Mouse (Mus musculus) hindbrain, embryonic 15.5 days (tissue): Measurements from ENCODE around the gene Rinl. TPM values are rescaled to one million over a fixed set of nuclear protein-coding genes. Genes with fewer than 3 reads are reported as not detected.
A peak's percentile ranks its signal among the peaks of the same experiment; 100 is the strongest.

ENCODE experiments used
- ATAC-seq: fragments of 200-750 bp; cut with Nextera tagmentation; 2 replicates; pipeline ENCODE4 v1.8.0; 2017; ENCODE audit warnings: low read depth, moderate number of reproducible peaks, moderate TSS enrichment; ENCODE audit not compliant: low FRiP score
- H3K27ac ChIP-seq: fragments of 300-500 bp; sonication (generic); replicated peaks from 2 replicates; pipeline ENCODE4 v1.5.1; 2015; ENCODE audit warnings: mild to moderate bottlenecking, inconsistent platforms
- H3K27me3 ChIP-seq: fragments of 300-500 bp; sonication (generic); 2 replicates; pipeline ENCODE4 v1.6.1; 2015; ENCODE audit warnings: control low read depth, inconsistent platforms
- H3K36me3 ChIP-seq: fragments of 300-500 bp; sonication (generic); 2 replicates; pipeline ENCODE4 v1.6.1; 2015; ENCODE audit warnings: control low read depth, inconsistent platforms
- H3K4me1 ChIP-seq: fragments of 300-500 bp; sonication (generic); replicated peaks from 2 replicates; pipeline ENCODE4 v1.6.1; 2015; ENCODE audit warnings: control low read depth, inconsistent platforms
- H3K4me2 ChIP-seq: fragments of 300-500 bp; sonication (generic); 2 replicates; pipeline ENCODE4 v1.6.1; 2015; ENCODE audit warnings: moderate library complexity, mild to moderate bottlenecking, inconsistent platforms
- H3K4me3 ChIP-seq: fragments of 300-500 bp; sonication (generic); 2 replicates; pipeline ENCODE4 v1.5.1; 2015; ENCODE audit warnings: mild to moderate bottlenecking, inconsistent platforms
- H3K9ac ChIP-seq: fragments of 300-500 bp; sonication (generic); 2 replicates; pipeline ENCODE4 v1.6.1; 2015; ENCODE audit warnings: inconsistent platforms
- H3K9me3 ChIP-seq: fragments of 300-500 bp; sonication (generic); 2 replicates; pipeline ENCODE4 v1.6.1; 2016; ENCODE audit warnings: control low read depth, inconsistent platforms
- WGBS: fragments of 180-500 bp; shearing (Covaris S2); methylation state at CpG from one replicate; pipeline ENCODE4 v1.1.7; 2015; 5-methylcytosine and 5-hydroxymethylcytosine counted together
- polyA plus RNA-seq: library from polyadenylated mRNA; unstranded; fragments of >200 nt; fragmentation: Nextera tagmentation; extraction: Ambion mirVana; gene quantifications from 2 replicates; pipeline ENCODE4 v1.2.1, GENCODE M21; 2015

Gene Rinl
- polyA plus RNA-seq, 1 experiment from 2014 or later = 2.6 TPM

DNA sequence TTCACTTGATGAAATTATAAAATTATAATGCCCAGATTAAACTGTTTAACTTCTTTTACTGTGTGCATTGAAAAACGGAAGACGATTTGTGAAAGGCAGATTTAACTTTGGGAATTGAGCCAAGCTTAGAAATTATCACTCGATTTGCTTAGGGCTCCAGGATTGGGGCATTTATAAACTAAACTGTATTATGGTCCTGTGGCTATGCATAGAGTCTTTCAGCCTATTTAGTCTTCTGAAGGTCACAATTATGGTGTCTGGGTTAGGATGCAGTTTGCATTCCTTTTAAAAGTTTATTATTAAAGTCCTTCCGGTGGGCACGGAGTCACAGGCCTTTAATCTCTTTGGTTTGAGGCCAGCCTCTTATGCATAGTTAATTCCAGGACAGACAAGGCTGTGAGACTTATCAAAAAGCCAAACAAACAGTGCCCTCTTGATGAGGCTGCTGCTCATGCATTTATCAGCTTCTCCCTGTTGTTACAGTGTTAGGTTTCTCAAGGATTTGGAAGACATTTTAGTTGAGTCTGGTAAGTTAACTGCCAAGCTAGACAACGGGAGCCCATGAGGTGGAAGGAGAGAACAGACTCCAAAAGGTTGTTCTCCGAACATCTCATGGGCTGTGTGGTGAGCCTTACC lies 23.0 kb downstream of the Rinl start:
- Histone ChIP-seq H3K9ac (peak overlapping the region; percentile 92), H3K36me3 (peaks cover 37% of the 10 kb centered on the region), H3K9me3 (no peaks in the 10 kb centered on the region), H3K27me3 (no peaks in the 10 kb centered on the region), H3K27ac (peak overlapping the region; percentile 98), H3K4me1 (peaks cover 55% of the 10 kb centered on the region), H3K4me3 (peak overlapping the region; percentile 73), H3K4me2 (peak overlapping the region; percentile 80)
- ATAC-seq = no peak
- WGBS = 17% methylated on average over 7 of the region's 7 CpGs

DNA sequence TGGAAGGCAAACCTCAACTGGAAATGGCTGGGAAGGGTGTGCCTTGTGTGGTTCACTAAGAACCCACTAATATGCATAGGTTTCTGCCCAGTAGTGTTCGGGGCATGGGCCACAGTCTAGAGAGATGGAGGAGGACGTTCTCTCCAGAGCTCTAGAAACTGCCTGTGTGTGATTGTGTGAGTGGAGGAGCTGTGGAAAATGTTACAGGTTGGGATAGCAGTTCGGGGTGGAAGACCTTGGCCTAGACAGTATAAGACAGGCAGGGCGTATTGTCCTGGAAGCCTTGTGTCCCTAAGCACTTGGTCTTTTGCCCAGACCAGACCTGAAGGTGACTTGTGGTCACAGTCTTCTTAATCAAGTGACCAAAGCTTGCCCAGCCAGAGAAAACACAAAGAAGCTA lies 23.7 kb downstream of the Rinl start:
- peak overlapping the region; percentile 92; the same call in 1 of the 2 replicates for H3K9ac ChIP-seq
- no peaks in the 10 kb centered on the region for H3K27me3 ChIP-seq
- H3K36me3 ChIP-seq = peaks cover 44% of the 10 kb centered on the region
- H3K4me1 ChIP-seq = peaks cover 61% of the 10 kb centered on the region
- WGBS = 77% methylated on average over 4 of the region's 4 CpGs
- H3K9me3 ChIP-seq = no peaks in the 10 kb centered on the region
- peak overlapping the region; percentile 73 for H3K4me3 ChIP-seq
- peak overlapping the region; percentile 80 for H3K4me2 ChIP-seq
- ATAC-seq = no peak
- no peak overlapping the region for H3K27ac ChIP-seq

DNA sequence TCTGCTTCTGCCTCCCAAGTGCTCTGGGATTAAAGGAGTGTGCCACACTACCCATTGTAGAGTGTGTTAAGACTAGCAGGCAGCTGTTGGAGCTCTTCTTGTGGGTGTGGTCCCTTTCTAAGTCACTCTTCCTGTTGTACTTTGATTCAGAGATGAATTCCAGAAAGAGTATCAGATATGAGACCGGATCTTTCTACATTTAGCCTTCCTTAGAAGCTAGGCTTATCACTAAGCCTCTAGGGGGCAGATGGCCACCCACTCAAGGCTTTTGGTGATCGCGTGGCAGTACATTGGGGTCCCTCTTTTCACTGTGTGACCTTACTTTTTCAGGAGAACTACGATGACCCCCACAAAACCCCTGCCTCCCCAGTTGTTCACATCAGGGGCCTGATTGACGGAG lies 24.2 kb downstream of the Rinl start:
- ATAC-seq = no peak
- peak overlapping the region; percentile 73; the same call in 1 of the 2 replicates for H3K4me3 ChIP-seq
- H3K36me3 ChIP-seq = peaks cover 48% of the 10 kb centered on the region
- H3K4me2 ChIP-seq = peak overlapping the region; percentile 80
- no peaks in the 10 kb centered on the region for H3K27me3 ChIP-seq
- no peaks in the 10 kb centered on the region for H3K9me3 ChIP-seq
- H3K4me1 ChIP-seq = peaks cover 60% of the 10 kb centered on the region
- no peak overlapping the region; the same call in 1 of the 2 replicates for H3K27ac ChIP-seq
- H3K9ac ChIP-seq = no peak overlapping the region
- 82% methylated on average over 5 of the region's 5 CpGs for WGBS

DNA sequence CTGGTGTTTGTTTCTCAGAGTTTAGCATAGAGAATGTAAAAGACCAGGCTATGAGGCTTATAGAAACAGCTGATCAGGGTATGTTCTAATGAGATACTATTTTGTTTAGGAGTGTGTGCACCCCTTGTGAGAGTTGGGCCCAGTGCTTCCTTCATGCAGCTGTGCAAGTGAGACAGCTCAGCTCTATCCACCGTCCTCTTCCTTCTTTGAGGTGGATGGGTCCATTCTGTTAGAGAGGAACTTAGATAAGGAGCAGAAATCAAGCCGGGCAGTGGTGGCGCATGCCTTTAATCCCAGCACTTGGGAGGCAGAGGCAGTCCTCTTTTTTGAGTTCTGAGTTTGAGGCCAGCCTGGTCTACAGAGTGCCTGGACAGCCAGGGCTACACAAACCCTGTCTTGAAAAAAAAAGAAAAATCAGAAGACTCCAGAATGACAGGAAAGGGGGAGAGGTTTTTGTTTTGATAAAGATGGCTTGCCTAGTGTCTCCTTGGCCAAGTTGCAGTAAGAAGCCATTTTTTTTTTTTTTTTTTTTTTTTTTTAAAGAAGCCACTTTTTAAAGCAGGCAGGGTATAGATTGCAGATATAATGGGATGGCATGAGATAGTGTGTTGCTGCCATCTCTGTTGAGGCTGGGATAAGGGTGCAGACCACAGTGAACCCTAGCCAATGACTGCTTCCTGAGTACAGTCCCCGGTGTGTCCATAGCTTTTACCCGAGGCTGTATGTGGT lies 25.7 kb downstream of the Rinl start:
- no peak for ATAC-seq
- H3K9ac ChIP-seq = no peak overlapping the region
- no peaks in the 10 kb centered on the region for H3K9me3 ChIP-seq
- no peak overlapping the region for H3K27ac ChIP-seq
- no peak overlapping the region for H3K4me2 ChIP-seq
- no peaks in the 10 kb centered on the region for H3K27me3 ChIP-seq
- WGBS = 89% methylated on average over 5 of the region's 5 CpGs
- H3K4me1 ChIP-seq = peaks cover 55% of the 10 kb centered on the region
- H3K36me3 ChIP-seq = peaks cover 61% of the 10 kb centered on the region
- no peak overlapping the region for H3K4me3 ChIP-seq

DNA sequence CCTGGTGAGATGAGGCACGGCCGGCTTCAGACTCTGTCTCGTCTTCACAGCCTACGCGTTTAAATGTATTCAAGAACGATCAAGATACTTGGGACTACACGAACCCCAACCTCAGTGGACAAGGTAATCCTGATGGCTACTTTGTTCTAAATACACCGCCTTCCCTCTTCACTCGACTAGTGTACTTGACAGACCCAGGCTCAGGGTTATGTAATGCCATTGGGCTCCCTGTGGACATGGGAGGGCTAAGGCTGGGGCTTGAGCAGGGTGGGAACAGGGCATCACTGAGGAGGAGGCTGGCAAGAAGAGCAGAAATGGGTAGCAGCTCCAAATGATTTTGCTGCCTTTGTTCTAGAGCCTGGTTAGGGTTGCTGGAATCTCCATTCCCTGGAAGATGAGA lies 26.5 kb downstream of the Rinl start:
- H3K4me2 ChIP-seq = no peak overlapping the region
- peaks cover 69% of the 10 kb centered on the region for H3K36me3 ChIP-seq
- no peak overlapping the region for H3K27ac ChIP-seq
- no peaks in the 10 kb centered on the region for H3K9me3 ChIP-seq
- no peak for ATAC-seq
- no peak overlapping the region for H3K9ac ChIP-seq
- H3K4me3 ChIP-seq = no peak overlapping the region
- H3K4me1 ChIP-seq = peaks cover 63% of the 10 kb centered on the region
- WGBS = 92% methylated on average over 9 of the region's 9 CpGs
- H3K27me3 ChIP-seq = no peaks in the 10 kb centered on the region

DNA sequence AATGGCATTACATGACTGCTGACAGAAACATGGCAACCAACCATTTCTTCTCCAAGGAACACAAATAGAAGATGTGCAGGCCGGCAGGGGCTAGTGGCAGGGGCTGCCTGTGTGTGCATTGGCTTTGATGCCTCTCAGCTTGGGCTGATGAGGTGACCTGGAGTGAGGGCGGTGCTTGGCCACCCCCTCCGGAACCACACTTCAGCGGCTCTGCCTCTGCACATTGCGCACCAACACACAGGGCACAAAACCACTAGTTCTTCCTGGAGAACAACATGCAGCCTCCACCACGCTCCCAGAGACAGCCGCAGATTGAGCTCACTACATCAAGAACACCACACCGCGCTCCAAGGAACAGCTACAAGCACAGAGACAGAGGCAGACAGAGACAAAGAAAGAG lies 27.4 kb downstream of the Rinl start:
- Histone ChIP-seq H3K27me3 (no peaks in the 10 kb centered on the region), H3K4me1 (peaks cover 72% of the 10 kb centered on the region), H3K9me3 (no peaks in the 10 kb centered on the region), H3K27ac (no peak overlapping the region), H3K4me2 (no peak overlapping the region), H3K9ac (no peak overlapping the region), H3K4me3 (no peak overlapping the region), H3K36me3 (peaks cover 79% of the 10 kb centered on the region)
- no peak for ATAC-seq
- WGBS = 82% methylated on average over 9 of the region's 9 CpGs

DNA sequence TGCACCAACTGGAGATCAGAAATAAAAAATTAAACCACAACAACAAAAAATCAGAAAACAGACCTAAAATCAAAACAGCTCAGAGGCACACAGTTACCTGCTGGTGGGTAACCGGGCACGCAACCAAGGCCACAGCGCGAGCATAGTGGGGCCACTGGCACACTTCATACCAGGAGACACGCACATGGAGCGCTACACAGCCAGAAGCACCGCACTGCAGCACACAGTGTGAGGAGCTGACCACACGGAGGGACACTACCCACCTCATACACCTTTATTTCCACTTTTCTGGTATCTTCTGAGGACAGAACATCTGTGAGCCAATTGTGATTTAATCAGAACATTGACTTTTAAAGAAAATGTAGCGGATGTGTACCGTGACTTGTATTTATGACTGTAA lies 28.2 kb downstream of the Rinl start:
- H3K4me3 ChIP-seq = no peak overlapping the region
- no peak overlapping the region for H3K9ac ChIP-seq
- H3K27ac ChIP-seq = no peak overlapping the region
- peaks cover 73% of the 10 kb centered on the region for H3K4me1 ChIP-seq
- peaks cover 85% of the 10 kb centered on the region for H3K36me3 ChIP-seq
- H3K4me2 ChIP-seq = no peak overlapping the region
- no peaks in the 10 kb centered on the region for H3K9me3 ChIP-seq
- WGBS = 89% methylated on average over 10 of the region's 10 CpGs
- ATAC-seq = no peak
- H3K27me3 ChIP-seq = no peaks in the 10 kb centered on the region

DNA sequence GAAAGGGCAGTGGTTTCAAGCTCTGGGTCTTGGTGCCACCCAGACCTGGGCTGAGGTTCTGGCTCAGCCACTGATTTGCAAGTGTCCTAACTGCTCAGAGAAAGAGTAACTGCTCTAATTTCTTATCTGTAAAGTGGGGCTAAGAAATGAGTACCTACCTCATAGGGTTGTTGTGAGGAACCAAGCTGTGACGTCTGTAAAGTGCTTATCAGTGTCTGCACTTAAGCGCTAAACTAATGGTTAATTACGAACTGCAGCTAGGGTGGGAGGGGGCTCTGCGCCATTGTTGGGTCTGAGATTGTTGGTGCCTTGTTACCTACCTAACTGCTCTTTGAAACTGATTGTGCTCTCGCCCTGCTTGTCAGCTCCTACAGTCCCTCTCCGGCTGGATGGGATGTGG lies 28.8 kb downstream of the Rinl start:
- Histone ChIP-seq H3K9ac (no peak overlapping the region), H3K4me1 (peaks cover 71% of the 10 kb centered on the region)
- whole genome bisulfite sequencing = 62% methylated on average over 6 of the region's 6 CpGs

DNA sequence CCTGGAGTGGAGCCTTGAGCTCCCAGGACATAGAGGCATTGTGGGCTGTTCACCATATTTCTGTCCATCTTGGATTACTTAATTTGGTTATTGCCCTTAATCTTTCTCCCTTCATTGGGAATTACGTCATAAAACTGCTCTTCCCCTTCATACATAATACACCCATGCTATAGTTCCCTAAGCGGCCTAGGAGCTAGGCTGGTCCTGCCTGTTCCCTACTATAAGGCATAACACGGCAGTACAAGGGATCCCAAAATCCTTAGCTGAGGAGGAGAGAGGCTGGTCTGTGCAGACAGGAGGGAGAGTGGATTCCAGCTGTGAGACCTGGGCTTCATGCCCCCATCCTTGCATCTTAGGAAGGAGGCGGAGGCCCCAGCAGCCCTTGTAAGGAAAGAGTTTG lies 29.2 kb downstream of the Rinl start:
- no peaks in the 10 kb centered on the region for H3K27me3 ChIP-seq
- H3K27ac ChIP-seq = no peak overlapping the region
- H3K4me1 ChIP-seq = peaks cover 67% of the 10 kb centered on the region
- H3K4me3 ChIP-seq = no peak overlapping the region
- ATAC-seq = no peak
- H3K4me2 ChIP-seq = no peak overlapping the region
- H3K9me3 ChIP-seq = no peaks in the 10 kb centered on the region
- no peak overlapping the region for H3K9ac ChIP-seq
- peaks cover 92% of the 10 kb centered on the region for H3K36me3 ChIP-seq
- 79% methylated on average over 4 of the region's 4 CpGs for WGBS

More for the DNA sequence above, 28.8 kb downstream of the Rinl start:
- no peak overlapping the region for H3K4me2 ChIP-seq
- H3K36me3 ChIP-seq = peaks cover 91% of the 10 kb centered on the region
- ATAC-seq = no peak
- H3K27me3 ChIP-seq = no peaks in the 10 kb centered on the region
- no peaks in the 10 kb centered on the region for H3K9me3 ChIP-seq
- H3K27ac ChIP-seq = no peak overlapping the region
- H3K4me3 ChIP-seq = no peak overlapping the region

DNA sequence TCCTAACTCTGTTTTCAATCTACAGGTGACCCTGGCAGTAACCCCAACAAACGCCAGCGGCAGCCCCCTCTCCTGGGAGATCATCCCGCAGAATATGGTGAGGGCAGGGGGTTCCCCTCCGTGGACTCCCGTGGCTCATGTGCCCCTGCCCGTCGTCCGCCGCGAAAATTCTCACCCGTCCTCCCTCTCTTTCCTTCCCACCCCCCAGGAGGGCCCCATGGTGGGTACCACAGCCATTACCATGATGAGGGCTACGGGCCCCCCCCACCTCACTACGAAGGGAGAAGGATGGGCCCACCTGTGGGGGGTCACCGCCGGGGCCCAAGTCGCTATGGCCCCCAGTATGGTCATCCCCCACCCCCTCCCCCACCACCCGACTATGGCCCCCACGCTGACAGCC lies 29.7 kb downstream of the Rinl start:
- 81% methylated on average over 18 of the region's 18 CpGs for WGBS
- Histone ChIP-seq H3K4me3 (no peak overlapping the region), H3K27me3 (no peaks in the 10 kb centered on the region), H3K4me2 (no peak overlapping the region), H3K4me1 (peaks cover 62% of the 10 kb centered on the region), H3K9me3 (no peaks in the 10 kb centered on the region), H3K9ac (no peak overlapping the region), H3K27ac (no peak overlapping the region), H3K36me3 (peaks cover 88% of the 10 kb centered on the region)
- ATAC-seq = no peak

DNA sequence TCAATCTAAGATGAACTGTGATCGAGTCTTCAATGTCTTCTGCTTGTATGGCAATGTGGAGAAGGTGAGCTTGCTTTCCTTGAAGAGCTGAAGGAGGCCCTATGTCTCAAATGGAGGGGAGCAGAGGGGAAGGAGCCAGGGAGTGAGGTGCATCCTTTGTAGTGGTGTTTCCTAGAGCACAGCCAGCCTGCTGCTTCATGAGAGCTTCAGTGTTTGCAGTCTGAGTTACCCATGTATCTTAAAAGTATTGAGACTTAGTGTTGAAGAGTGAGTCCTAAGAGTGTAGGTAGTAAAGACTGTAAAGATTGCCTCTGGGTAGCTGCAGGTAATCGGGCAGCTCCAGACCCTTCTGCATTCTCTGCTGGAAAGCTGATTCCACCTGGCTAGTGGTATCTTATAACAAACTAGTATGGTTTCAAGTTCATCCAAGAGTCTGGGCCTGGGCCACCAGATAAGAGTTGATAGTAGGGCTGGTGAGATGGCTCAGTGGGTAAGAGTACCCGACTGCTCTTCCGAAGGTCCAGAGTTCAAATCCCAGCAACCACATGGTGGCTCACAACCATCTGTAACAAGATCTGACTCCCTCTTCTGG lies 30.2 kb downstream of the Rinl start:
- no peak overlapping the region for H3K27ac ChIP-seq
- H3K27me3 ChIP-seq = no peaks in the 10 kb centered on the region
- no peak overlapping the region for H3K4me3 ChIP-seq
- 80% methylated on average over 4 of the region's 4 CpGs for WGBS
- H3K9ac ChIP-seq = no peak overlapping the region
- H3K9me3 ChIP-seq = no peaks in the 10 kb centered on the region
- H3K4me1 ChIP-seq = peaks cover 58% of the 10 kb centered on the region
- H3K4me2 ChIP-seq = no peak overlapping the region
- H3K36me3 ChIP-seq = peaks cover 82% of the 10 kb centered on the region
- ATAC-seq = no peak

DNA sequence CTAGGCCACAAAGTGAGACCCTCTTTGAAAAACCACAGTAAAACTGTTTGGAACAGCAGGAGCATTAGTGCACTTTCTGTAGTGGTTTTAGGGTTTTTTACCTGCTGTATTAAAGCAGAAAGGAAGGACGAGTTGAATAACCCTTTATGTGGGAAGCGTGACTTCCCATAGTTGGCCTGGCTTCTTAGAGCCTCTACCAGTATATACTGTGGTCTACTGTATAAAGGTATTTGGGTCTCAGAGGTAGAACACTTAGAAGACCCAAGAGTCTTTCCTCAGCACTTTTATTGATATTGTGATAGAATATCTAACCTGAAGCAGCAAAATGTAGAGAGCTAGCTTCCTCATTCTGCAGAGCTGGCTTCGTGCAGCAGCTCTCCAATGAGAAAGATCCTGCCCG lies 30.8 kb downstream of the Rinl start:
- no peak overlapping the region for H3K4me3 ChIP-seq
- H3K27me3 ChIP-seq = no peaks in the 10 kb centered on the region
- 74% methylated on average over 4 of the region's 4 CpGs for WGBS
- no peak for ATAC-seq
- peaks cover 56% of the 10 kb centered on the region for H3K4me1 ChIP-seq
- H3K36me3 ChIP-seq = peaks cover 76% of the 10 kb centered on the region
- no peak overlapping the region for H3K4me2 ChIP-seq
- no peaks in the 10 kb centered on the region for H3K9me3 ChIP-seq
- no peak overlapping the region for H3K9ac ChIP-seq
- 0 out of 2 replicates have a peak overlapping the region, but pooled peaks have one; percentile 33 for H3K27ac ChIP-seq
